Mouse (Mus musculus): ENCODE data around the gene Klf8. TPM values are rescaled to one million over a fixed set of nuclear protein-coding genes. Genes with fewer than 3 reads are reported as not detected.

The Klf8 gene
- polyA plus RNA-seq, 1 experiment = 1.00 TPM

DNA sequence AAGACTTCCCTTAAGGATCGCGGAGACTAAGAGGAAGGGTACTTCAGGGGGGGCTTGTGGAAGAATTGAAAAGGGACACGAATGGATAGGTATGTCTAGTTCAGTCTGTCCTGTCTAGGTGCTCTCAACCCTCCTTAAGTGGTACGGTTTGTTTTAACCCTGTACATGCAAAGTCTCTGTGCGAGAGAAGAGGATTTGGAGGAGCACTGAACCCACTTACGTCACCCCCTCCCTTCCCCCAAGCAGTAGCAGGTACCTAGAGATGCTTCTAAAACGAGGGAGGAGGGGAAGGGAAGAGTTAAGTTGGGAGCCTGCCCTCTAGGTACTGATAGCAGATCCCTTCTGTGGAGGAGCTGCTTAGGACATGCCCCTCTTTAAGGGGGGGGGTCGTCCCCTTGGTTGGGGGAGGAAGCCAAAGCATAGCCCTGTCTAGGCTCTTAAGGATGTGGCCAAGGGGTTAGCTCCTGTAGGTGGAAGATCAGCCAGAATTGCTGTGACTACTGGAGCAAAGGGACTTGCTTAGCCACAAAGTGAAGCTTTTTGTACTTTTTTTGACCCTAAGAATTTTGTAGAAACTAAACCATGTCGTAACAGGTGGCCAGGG, 123.5 kb downstream of the Klf8 start:
- H3K4me3 ChIP-seq (ENCODE audit: control insufficient read depth, insufficient read depth, low read length) = no peak overlapping the region
- TF ChIP-seq CTCF (IDR thresholded peaks at IDR 0.05; ENCODE audit: borderline replicate concordance, control insufficient read depth, extremely low read depth, insufficient read depth, low read length, poor library complexity) (no peak), POLR2A (IDR thresholded peaks at IDR 0.05; ENCODE audit: control insufficient read depth, extremely low read depth, insufficient read depth, low read length, poor library complexity) (no peak)
- H3K4me1 ChIP-seq (replicated peaks; ENCODE audit: control insufficient read depth, insufficient read depth, low read length) = peaks cover 10% of the 10 kb centered on the region
- no peaks in the 10 kb centered on the region for H3K27me3 ChIP-seq (ENCODE audit: control insufficient read depth, insufficient read depth, low read length)
- 19% methylated on average over 9 of the region's 9 CpGs for WGBS
- DNase-seq = no peak
- no peaks in the 10 kb centered on the region for H3K36me3 ChIP-seq (ENCODE audit: control insufficient read depth, insufficient read depth, low read length)
- no peak overlapping the region for H3K27ac ChIP-seq (ENCODE audit: control insufficient read depth, insufficient read depth, low read length)

DNA sequence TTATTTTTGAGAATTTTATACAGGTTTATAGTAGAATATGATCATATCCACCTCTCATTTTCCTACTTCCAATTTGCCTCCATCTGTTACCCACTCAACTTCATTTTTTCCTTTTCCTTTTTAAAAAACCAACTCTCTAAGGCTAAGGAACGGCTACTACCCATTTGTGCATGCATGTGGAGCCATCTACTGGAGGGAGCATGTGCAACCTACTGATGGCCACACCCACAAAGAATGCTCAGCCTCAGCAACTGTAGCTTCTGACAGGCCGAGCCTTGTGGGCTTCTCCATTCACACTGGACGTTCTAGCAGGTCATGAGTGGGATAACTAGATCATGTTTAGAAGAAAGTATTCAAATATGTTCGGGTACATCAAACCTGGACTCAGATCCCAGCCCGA, 129.5 kb downstream of the Klf8 start:
- H3K36me3 ChIP-seq (ENCODE audit: control insufficient read depth, insufficient read depth, low read length) = no peaks in the 10 kb centered on the region
- no peaks in the 10 kb centered on the region for H3K4me1 ChIP-seq (replicated peaks; ENCODE audit: control insufficient read depth, insufficient read depth, low read length)
- peak; percentile 39 for DNase-seq
- WGBS = 30% methylated on average over 5 of the region's 5 CpGs
- H3K27ac ChIP-seq (ENCODE audit: control insufficient read depth, insufficient read depth, low read length) = no peak overlapping the region
- H3K27me3 ChIP-seq (ENCODE audit: control insufficient read depth, insufficient read depth, low read length) = no peaks in the 10 kb centered on the region
- H3K4me3 ChIP-seq (ENCODE audit: control insufficient read depth, insufficient read depth, low read length) = no peak overlapping the region
- TF ChIP-seq POLR2A (IDR thresholded peaks at IDR 0.05; ENCODE audit: control insufficient read depth, extremely low read depth, insufficient read depth, low read length, poor library complexity) = no peak
- TF ChIP-seq CTCF (IDR thresholded peaks at IDR 0.05; ENCODE audit: borderline replicate concordance, control insufficient read depth, extremely low read depth, insufficient read depth, low read length, poor library complexity) = no peak

DNA sequence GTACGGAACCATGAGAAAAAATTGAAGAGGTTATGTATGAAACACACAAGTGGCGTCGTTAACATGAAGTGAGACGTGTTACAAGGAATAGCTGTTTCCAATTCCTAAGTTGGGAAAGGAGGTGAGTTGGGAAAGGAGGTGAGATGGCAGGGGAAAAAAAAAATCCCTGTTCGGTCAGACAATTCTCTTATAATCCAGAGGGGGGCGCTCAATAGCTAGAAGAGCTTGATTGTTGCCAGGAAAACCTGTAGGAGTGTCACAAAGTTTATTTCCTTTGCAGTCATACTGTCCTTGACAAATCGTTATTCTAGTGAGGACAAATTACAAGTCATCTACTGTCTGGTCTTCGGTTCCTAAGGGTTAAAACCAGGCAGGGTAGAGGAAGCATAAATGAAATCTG, 132.5 kb downstream of the Klf8 start:
- 39% methylated on average over 8 of the region's 8 CpGs for WGBS
- no peak for DNase-seq
- Histone ChIP-seq H3K4me1 (replicated peaks; ENCODE audit: control insufficient read depth, insufficient read depth, low read length) (no peaks in the 10 kb centered on the region), H3K36me3 (ENCODE audit: control insufficient read depth, insufficient read depth, low read length) (no peaks in the 10 kb centered on the region), H3K27me3 (ENCODE audit: control insufficient read depth, insufficient read depth, low read length) (no peaks in the 10 kb centered on the region), H3K4me3 (ENCODE audit: control insufficient read depth, insufficient read depth, low read length) (no peak overlapping the region), H3K27ac (ENCODE audit: control insufficient read depth, insufficient read depth, low read length) (no peak overlapping the region)
- TF ChIP-seq CTCF (IDR thresholded peaks at IDR 0.05; ENCODE audit: borderline replicate concordance, control insufficient read depth, extremely low read depth, insufficient read depth, low read length, poor library complexity) (no peak), POLR2A (IDR thresholded peaks at IDR 0.05; ENCODE audit: control insufficient read depth, extremely low read depth, insufficient read depth, low read length, poor library complexity) (no peak)

DNA sequence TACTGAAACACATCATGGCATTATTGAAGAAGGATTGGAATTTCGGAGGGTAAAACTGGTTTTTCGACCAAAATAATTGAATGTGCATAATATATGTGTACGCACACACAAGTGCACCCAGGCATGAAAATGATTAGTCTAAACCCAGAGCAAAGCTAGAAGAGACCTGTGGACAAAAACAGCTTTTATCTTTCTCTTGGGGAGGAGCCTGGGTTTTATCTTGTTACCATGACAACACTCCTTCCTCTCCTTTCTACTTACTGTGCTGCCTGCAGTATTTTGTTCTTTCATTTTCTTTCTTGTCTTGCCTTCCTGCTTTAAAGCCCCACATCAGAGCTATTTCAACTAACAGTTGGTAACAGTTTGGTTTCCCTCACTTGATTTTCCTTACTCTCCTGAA, 137.8 kb downstream of the Klf8 start:
- H3K27ac ChIP-seq (ENCODE audit: control insufficient read depth, insufficient read depth, low read length) = no peak overlapping the region; the same call in 1 of the 2 replicates
- H3K27me3 ChIP-seq (ENCODE audit: control insufficient read depth, insufficient read depth, low read length) = no peaks in the 10 kb centered on the region
- H3K36me3 ChIP-seq (ENCODE audit: control insufficient read depth, insufficient read depth, low read length) = no peaks in the 10 kb centered on the region
- TF ChIP-seq CTCF (IDR thresholded peaks at IDR 0.05; ENCODE audit: borderline replicate concordance, control insufficient read depth, extremely low read depth, insufficient read depth, low read length, poor library complexity) (no peak), POLR2A (IDR thresholded peaks at IDR 0.05; ENCODE audit: control insufficient read depth, extremely low read depth, insufficient read depth, low read length, poor library complexity) (no peak)
- H3K4me1 ChIP-seq (replicated peaks; ENCODE audit: control insufficient read depth, insufficient read depth, low read length) = no peaks in the 10 kb centered on the region
- DNase-seq = no peak
- H3K4me3 ChIP-seq (ENCODE audit: control insufficient read depth, insufficient read depth, low read length) = no peak overlapping the region
- WGBS = 64% methylated on average over 3 of the region's 3 CpGs

DNA sequence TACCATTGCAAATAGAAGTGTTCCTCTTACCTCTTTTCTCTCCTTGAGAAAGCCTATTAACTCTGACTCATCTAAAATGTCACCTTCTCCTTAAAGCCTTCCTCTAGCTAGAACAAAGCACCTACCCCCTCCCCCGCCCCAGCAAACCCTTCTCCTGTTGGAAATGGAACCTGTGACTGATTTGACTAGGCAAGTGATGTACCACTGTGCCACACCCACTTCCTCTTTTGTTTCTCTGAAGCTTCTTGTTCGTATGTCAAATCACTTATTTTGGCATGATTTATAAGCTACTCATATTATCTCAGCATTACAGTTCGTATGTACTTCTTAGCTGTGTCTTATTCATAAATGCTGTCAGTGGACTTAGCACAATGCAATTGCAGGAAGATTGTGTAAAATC, 144.5 kb downstream of the Klf8 start:
- Histone ChIP-seq H3K4me3 (ENCODE audit: control insufficient read depth, insufficient read depth, low read length) (no peak overlapping the region), H3K4me1 (replicated peaks; ENCODE audit: control insufficient read depth, insufficient read depth, low read length) (no peaks in the 10 kb centered on the region), H3K27me3 (ENCODE audit: control insufficient read depth, insufficient read depth, low read length) (no peaks in the 10 kb centered on the region), H3K27ac (ENCODE audit: control insufficient read depth, insufficient read depth, low read length) (no peak overlapping the region), H3K36me3 (ENCODE audit: control insufficient read depth, insufficient read depth, low read length) (no peaks in the 10 kb centered on the region)
- WGBS = 54% methylated on average over 3 of the region's 3 CpGs
- TF ChIP-seq POLR2A (IDR thresholded peaks at IDR 0.05; ENCODE audit: control insufficient read depth, extremely low read depth, insufficient read depth, low read length, poor library complexity) (no peak), CTCF (IDR thresholded peaks at IDR 0.05; ENCODE audit: borderline replicate concordance, control insufficient read depth, extremely low read depth, insufficient read depth, low read length, poor library complexity) (no peak)
- DNase-seq = no peak

DNA sequence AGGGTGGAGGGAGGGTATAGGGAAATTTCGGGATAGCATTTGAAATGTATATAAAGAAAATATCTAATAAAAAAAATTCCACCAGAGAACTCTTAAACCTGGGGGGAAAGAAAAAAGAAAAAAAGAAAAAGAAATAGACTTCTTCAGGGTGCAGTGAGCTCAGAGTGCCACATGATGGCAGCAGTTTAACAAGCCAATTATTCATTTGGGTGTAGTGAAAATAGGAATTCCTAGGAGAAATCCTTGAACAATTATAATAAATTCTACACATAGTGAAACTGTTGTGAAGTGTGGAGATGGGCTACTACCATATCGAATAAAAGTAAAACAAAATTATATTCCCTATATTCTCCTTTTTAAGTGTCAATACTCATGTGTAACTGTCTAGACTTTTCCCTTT, 152.0 kb downstream of the Klf8 start:
- WGBS = 60% methylated on average over 2 of the region's 2 CpGs
- no peak for DNase-seq
- Histone ChIP-seq H3K27me3 (ENCODE audit: control insufficient read depth, insufficient read depth, low read length) (no peaks in the 10 kb centered on the region), H3K4me3 (ENCODE audit: control insufficient read depth, insufficient read depth, low read length) (no peak overlapping the region), H3K36me3 (ENCODE audit: control insufficient read depth, insufficient read depth, low read length) (no peaks in the 10 kb centered on the region), H3K27ac (ENCODE audit: control insufficient read depth, insufficient read depth, low read length) (no peak overlapping the region), H3K4me1 (replicated peaks; ENCODE audit: control insufficient read depth, insufficient read depth, low read length) (no peaks in the 10 kb centered on the region)
- TF ChIP-seq POLR2A (IDR thresholded peaks at IDR 0.05; ENCODE audit: control insufficient read depth, extremely low read depth, insufficient read depth, low read length, poor library complexity) (no peak), CTCF (IDR thresholded peaks at IDR 0.05; ENCODE audit: borderline replicate concordance, control insufficient read depth, extremely low read depth, insufficient read depth, low read length, poor library complexity) (no peak)

DNA sequence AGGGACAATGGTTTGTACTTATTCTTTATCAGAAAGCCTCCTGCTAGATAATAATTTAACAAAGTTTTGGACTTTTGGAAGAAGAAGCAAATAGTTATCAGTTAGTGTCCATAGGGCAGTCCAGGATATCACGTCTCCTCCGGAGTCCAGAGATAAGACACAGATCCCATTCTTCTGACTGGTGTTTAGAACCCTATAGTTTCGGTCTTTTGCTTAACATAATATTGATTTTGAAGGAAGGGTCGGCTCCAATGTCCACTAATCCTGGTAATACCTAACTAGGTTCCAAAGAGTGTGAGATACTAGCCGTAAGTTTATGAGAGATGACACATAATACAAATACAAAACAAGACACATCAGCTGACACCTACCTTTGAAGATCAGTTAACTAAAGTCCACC, 179.8 kb downstream of the Klf8 start:
- 90% methylated on average over 5 of the region's 5 CpGs for WGBS
- Histone ChIP-seq H3K4me1 (replicated peaks; ENCODE audit: control insufficient read depth, insufficient read depth, low read length) (no peaks in the 10 kb centered on the region), H3K27ac (ENCODE audit: control insufficient read depth, insufficient read depth, low read length) (no peak overlapping the region), H3K36me3 (ENCODE audit: control insufficient read depth, insufficient read depth, low read length) (no peaks in the 10 kb centered on the region), H3K27me3 (ENCODE audit: control insufficient read depth, insufficient read depth, low read length) (no peaks in the 10 kb centered on the region), H3K4me3 (ENCODE audit: control insufficient read depth, insufficient read depth, low read length) (no peak overlapping the region)
- no peak for DNase-seq
- no peak for TF ChIP-seq POLR2A (IDR thresholded peaks at IDR 0.05; ENCODE audit: control insufficient read depth, extremely low read depth, insufficient read depth, low read length, poor library complexity)
- no peak for TF ChIP-seq CTCF (IDR thresholded peaks at IDR 0.05; ENCODE audit: borderline replicate concordance, control insufficient read depth, extremely low read depth, insufficient read depth, low read length, poor library complexity)
